8 mouse cellular contexts compared by ENCODE assay signal in genomic region chr12:83987242-83987582, GRCm38 (mm10). TPM values are rescaled to one million over a fixed set of nuclear protein-coding genes. Genes with fewer than 3 reads are reported as not detected.
A peak's percentile ranks its signal among the peaks of the same experiment; 100 is the strongest.
DNase-seq lines count a peak whose midpoint lies in the region; ATAC-seq and TF ChIP-seq lines count a peak whose summit lies in the region.

No protein-coding gene starts in this region.

- H3K4me2 ChIP-seq in neural tube, embryonic 11.5 days (ENCODE audit: low read depth), result peak overlapping the region; percentile 55
- peak overlapping the region; percentile 67 for H3K4me2 ChIP-seq in liver, embryonic 11.5 days
- peak overlapping the region; percentile 52 for H3K4me2 ChIP-seq in stomach, embryonic 16.5 days (ENCODE audit: low read depth, low read length)

- 32% methylated on average over 8 of the region's 8 CpGs for WGBS in cerebellum, adult 2 months
- 35% methylated on average over 8 of the region's 8 CpGs for WGBS in neural tube, embryonic 11.5 days
- 27% methylated on average over 8 of the region's 8 CpGs for WGBS in liver, embryonic 11.5 days
- WGBS in stomach, embryonic 16.5 days, result 16% methylated on average over 8 of the region's 8 CpGs

- no peak for TF ChIP-seq CTCF in cerebellum, adult 2 months (IDR thresholded peaks at IDR 0.05; ENCODE audit: borderline replicate concordance, insufficient read depth, low read depth, low read length)

- H3K9ac ChIP-seq in neural tube, embryonic 11.5 days (ENCODE audit: low read length), result peak overlapping the region; percentile 77
- H3K9ac ChIP-seq in liver, embryonic 11.5 days (ENCODE audit: low read depth, low read length), result peak overlapping the region; percentile 71
- H3K9ac ChIP-seq in stomach, embryonic 16.5 days (ENCODE audit: low read length), result peak overlapping the region; percentile 88

- no peaks in the 10 kb centered on the region for H3K27me3 ChIP-seq in cerebellum, adult 2 months (ENCODE audit: control insufficient read depth, insufficient read depth, low read length)
- no peaks in the 10 kb centered on the region for H3K27me3 ChIP-seq in neural tube, embryonic 11.5 days (ENCODE audit: control insufficient read depth, insufficient read depth, low read length)
- no peaks in the 10 kb centered on the region for H3K27me3 ChIP-seq in liver, embryonic 11.5 days (replicated peaks; ENCODE audit: control insufficient read depth, insufficient read depth, low read length)
- H3K27me3 ChIP-seq in stomach, embryonic 16.5 days (ENCODE audit: control insufficient read depth, insufficient read depth, low read length), result no peaks in the 10 kb centered on the region

- no peak for ATAC-seq in neural tube, embryonic 11.5 days (ENCODE audit: insufficient read depth, low FRiP score, low TSS enrichment)
- ATAC-seq in liver, embryonic 11.5 days (replicated peaks; ENCODE audit: low FRiP score), result no peak
- no peak for ATAC-seq in stomach, embryonic 16.5 days (ENCODE audit: insufficient read depth, low FRiP score)

- no peak for TF ChIP-seq POLR2A in cerebellum, adult 2 months (IDR thresholded peaks at IDR 0.05; ENCODE audit: borderline replicate concordance, insufficient read depth, low read length)

- H3K4me3 ChIP-seq in cerebellum, adult 2 months (replicated peaks; ENCODE audit: insufficient read depth, low read depth, low read length), result peak overlapping the region; percentile 89
- H3K4me3 ChIP-seq in neural tube, embryonic 11.5 days (ENCODE audit: low read depth, low read length), result peak overlapping the region; percentile 54; the same call in 1 of the 2 replicates
- peak overlapping the region; percentile 69 for H3K4me3 ChIP-seq in liver, embryonic 11.5 days (ENCODE audit: low read depth, low read length)
- H3K4me3 ChIP-seq in stomach, embryonic 16.5 days (replicated peaks; ENCODE audit: low read length), result peak overlapping the region; percentile 69

- H3K36me3 ChIP-seq in neural tube, embryonic 11.5 days (ENCODE audit: control insufficient read depth, insufficient read depth, low read length), result no peaks in the 10 kb centered on the region
- H3K36me3 ChIP-seq in liver, embryonic 11.5 days (ENCODE audit: control insufficient read depth, insufficient read depth, low read length), result no peaks in the 10 kb centered on the region
- no peaks in the 10 kb centered on the region for H3K36me3 ChIP-seq in stomach, embryonic 16.5 days (ENCODE audit: control insufficient read depth, insufficient read depth, low read length)

- no peaks in the 10 kb centered on the region for H3K9me3 ChIP-seq in neural tube, embryonic 11.5 days (ENCODE audit: control insufficient read depth, low read length)
- no peaks in the 10 kb centered on the region for H3K9me3 ChIP-seq in liver, embryonic 11.5 days (ENCODE audit: control insufficient read depth, low read length)
- no peaks in the 10 kb centered on the region; the same call in 1 of the 2 replicates for H3K9me3 ChIP-seq in stomach, embryonic 16.5 days (replicated peaks; ENCODE audit: control insufficient read depth, low read length)

- H3K27ac ChIP-seq in cerebellum, adult 2 months (ENCODE audit: insufficient read depth, low read length), result no peak overlapping the region; the same call in 1 of the 2 replicates
- peak overlapping the region; percentile 72; the same call in 1 of the 2 replicates for H3K27ac ChIP-seq in neural tube, embryonic 11.5 days (ENCODE audit: low read depth, low read length)
- H3K27ac ChIP-seq in liver, embryonic 11.5 days (ENCODE audit: low read depth, low read length), result peak overlapping the region; percentile 79
- peak overlapping the region; percentile 97 for H3K27ac ChIP-seq in stomach, embryonic 16.5 days (ENCODE audit: low read length)

- H3K4me1 ChIP-seq in cerebellum, adult 2 months (ENCODE audit: control insufficient read depth, insufficient read depth, low read length), result no peaks in the 10 kb centered on the region
- 0 out of 2 replicates have a peak, but pooled peaks cover 3% of the 10 kb centered on the region for H3K4me1 ChIP-seq in neural tube, embryonic 11.5 days (ENCODE audit: control insufficient read depth, insufficient read depth, low read length)
- H3K4me1 ChIP-seq in liver, embryonic 11.5 days (replicated peaks; ENCODE audit: control insufficient read depth, insufficient read depth, low read length), result peaks cover 10% of the 10 kb centered on the region; the same call in 1 of the 2 replicates
- H3K4me1 ChIP-seq in stomach, embryonic 16.5 days (ENCODE audit: control insufficient read depth, insufficient read depth, low read length), result peaks cover 3% of the 10 kb centered on the region; the same call in 1 of the 2 replicates

- no peak for DNase-seq in cerebellum, adult 2 months
- DNase-seq in cerebellum, postnatal 25 days, result no peak
- no peak for DNase-seq in neural tube, embryonic 11.5 days (ENCODE audit: low spot score)
- DNase-seq in neural tube, embryonic 10.5 days (ENCODE audit: extremely low spot score, low spot score), result no peak
- no peak for DNase-seq in liver, embryonic 11.5 days (ENCODE audit: low spot score)
- DNase-seq in cerebellum, adult 11-12 months, result no peak
- no peak for DNase-seq in spleen, postnatal 4 days (ENCODE audit: low spot score in 2 of 2)

RNA-seq across cellular contexts. Expression of gene Acot2, which starts 0.4 kb away (rescaled TPM):
- polyA plus RNA-seq in cerebellum, adult 2 months (2012; rRNA removed), result 6.4 and 6.8 TPM in 2 replicates
- 12.6 and 14.9 TPM in 2 replicates for polyA plus RNA-seq in neural tube, embryonic 11.5 days (2014; fragmentation: Nextera tagmentation; extraction: Ambion mirVana)
- polyA plus RNA-seq in liver, embryonic 11.5 days (2014; fragmentation: Nextera tagmentation; extraction: Ambion mirVana), result 22.5 and 22.6 TPM in 2 replicates
- 23.7 and 24.9 TPM in 2 replicates for polyA plus RNA-seq in stomach, embryonic 16.5 days (2015; fragmentation: Nextera tagmentation; extraction: Ambion mirVana)

RNA-seq across cellular contexts. Expression of gene Heatr4, which starts 2.6 kb away (rescaled TPM):
- 0.03 and 0.05 TPM in 2 replicates for polyA plus RNA-seq in cerebellum, adult 2 months (2012; rRNA removed)
- not detected in 2 replicates for polyA plus RNA-seq in neural tube, embryonic 11.5 days (2014; fragmentation: Nextera tagmentation; extraction: Ambion mirVana)
- not detected in 2 replicates for polyA plus RNA-seq in liver, embryonic 11.5 days (2014; fragmentation: Nextera tagmentation; extraction: Ambion mirVana)
- polyA plus RNA-seq in stomach, embryonic 16.5 days (2015; fragmentation: Nextera tagmentation; extraction: Ambion mirVana), result 0.05 and 0.10 TPM in 2 replicates

RNA-seq across cellular contexts. Expression of gene Acot1, which starts 22.1 kb away (rescaled TPM):
- polyA plus RNA-seq in cerebellum, adult 2 months (2012; rRNA removed), result 18.2 and 19.3 TPM in 2 replicates
- polyA plus RNA-seq in neural tube, embryonic 11.5 days (2014; fragmentation: Nextera tagmentation; extraction: Ambion mirVana), result 62.4 and 74.8 TPM in 2 replicates
- 42.9 and 44.2 TPM in 2 replicates for polyA plus RNA-seq in liver, embryonic 11.5 days (2014; fragmentation: Nextera tagmentation; extraction: Ambion mirVana)
- polyA plus RNA-seq in stomach, embryonic 16.5 days (2015; fragmentation: Nextera tagmentation; extraction: Ambion mirVana), result 37.4 and 48.4 TPM in 2 replicates

RNA-seq across cellular contexts. Expression of gene Riox1, which starts 36.8 kb away (rescaled TPM):
- 8.9 and 9.6 TPM in 2 replicates for polyA plus RNA-seq in cerebellum, adult 2 months (2012; rRNA removed)
- polyA plus RNA-seq in neural tube, embryonic 11.5 days (2014; fragmentation: Nextera tagmentation; extraction: Ambion mirVana), result 17.8 and 18.9 TPM in 2 replicates
- 24.7 and 25.2 TPM in 2 replicates for polyA plus RNA-seq in liver, embryonic 11.5 days (2014; fragmentation: Nextera tagmentation; extraction: Ambion mirVana)
- polyA plus RNA-seq in stomach, embryonic 16.5 days (2015; fragmentation: Nextera tagmentation; extraction: Ambion mirVana), result 4.8 and 5.8 TPM in 2 replicates

RNA-seq across cellular contexts. Expression of gene Acot4, which starts 51.0 kb away (rescaled TPM):
- 0.24 and 0.43 TPM in 2 replicates for polyA plus RNA-seq in cerebellum, adult 2 months (2012; rRNA removed)
- 0.13 and 0.14 TPM in 2 replicates for polyA plus RNA-seq in neural tube, embryonic 11.5 days (2014; fragmentation: Nextera tagmentation; extraction: Ambion mirVana)
- 8.4 and 8.5 TPM in 2 replicates for polyA plus RNA-seq in liver, embryonic 11.5 days (2014; fragmentation: Nextera tagmentation; extraction: Ambion mirVana)
- polyA plus RNA-seq in stomach, embryonic 16.5 days (2015; fragmentation: Nextera tagmentation; extraction: Ambion mirVana), result 1.7 and 2.2 TPM in 2 replicates
